Mouse (Mus musculus): ENCODE results near the gene Rasef. TPM values are rescaled to one million over a fixed set of nuclear protein-coding genes. Genes with fewer than 3 reads are reported as not detected.

Rasef gene
- total RNA-seq, 2 experiments from 2014 or later = not detected

Other genes with a start within 250 kb of the Rasef start
- not detected in 2 replicates for gene Gm11238, start 183.1 kb downstream of the Rasef start, total RNA-seq (2015)
- not detected in 2 replicates for gene Gm11238, start 183.1 kb downstream of the Rasef start, total RNA-seq (2017)
- gene Gm11237, start 168.0 kb downstream of the Rasef start, total RNA-seq (2015) = not detected in 2 replicates
- gene Gm11237, start 168.0 kb downstream of the Rasef start, total RNA-seq (2017) = not detected in 2 replicates
- gene Gm11236, start 152.9 kb downstream of the Rasef start, total RNA-seq (2015) = not detected in 2 replicates
- not detected in 2 replicates for gene Gm11236, start 152.9 kb downstream of the Rasef start, total RNA-seq (2017)
- not detected in 2 replicates for gene Gm11239, start 122.6 kb downstream of the Rasef start, total RNA-seq (2015)
- not detected in 2 replicates for gene Gm11239, start 122.6 kb downstream of the Rasef start, total RNA-seq (2017)
- gene Gm428, start 107.5 kb downstream of the Rasef start, total RNA-seq (2015) = not detected in 2 replicates
- not detected in 2 replicates for gene Gm428, start 107.5 kb downstream of the Rasef start, total RNA-seq (2017)
- not detected in 2 replicates for gene Gm11758, start 85.3 kb upstream of the Rasef start, total RNA-seq (2015)
- gene Gm11758, start 85.3 kb upstream of the Rasef start, total RNA-seq (2017) = not detected in 2 replicates
- gene Gm11757, start 100.1 kb upstream of the Rasef start, total RNA-seq (2015) = not detected in 2 replicates
- not detected in 2 replicates for gene Gm11757, start 100.1 kb upstream of the Rasef start, total RNA-seq (2017)
- not detected in 2 replicates for gene Gm13871, start 115.0 kb upstream of the Rasef start, total RNA-seq (2015)
- gene Gm13871, start 115.0 kb upstream of the Rasef start, total RNA-seq (2017) = not detected in 2 replicates
- not detected in 2 replicates for gene Gm11756, start 129.8 kb upstream of the Rasef start, total RNA-seq (2015)
- not detected in 2 replicates for gene Gm11756, start 129.8 kb upstream of the Rasef start, total RNA-seq (2017)
- gene 2310002L09Rik, start 159.9 kb upstream of the Rasef start, total RNA-seq (2015) = not detected in 2 replicates
- gene 2310002L09Rik, start 159.9 kb upstream of the Rasef start, total RNA-seq (2017) = not detected in 2 replicates
- not detected in 2 replicates for gene Frmd3, start 222.4 kb upstream of the Rasef start, total RNA-seq (2015)
- gene Frmd3, start 222.4 kb upstream of the Rasef start, total RNA-seq (2017) = not detected in 2 replicates

All from megakaryocyte progenitor cell, adult 5-6 weeks (primary cell).